Mouse (Mus musculus): ENCODE measurements around the gene Anapc16. TPM values are rescaled to one million over a fixed set of nuclear protein-coding genes. Genes with fewer than 3 reads are reported as not detected.
"Not testable (repeated sequence)": the region's sequence is repeated elsewhere in the genome, so short reads cannot be mapped to it uniquely, and the experiment has no call there.

Anapc16 gene
- polyA plus RNA-seq, 1 experiment from 2014 or later: 84.1 TPM

GRCm38 (mm10) chr10:60009115-60009514 lies 6.2 kb upstream of the Anapc16 start:
- no peaks in the 10 kb centered on the region for H3K9me3 ChIP-seq (replicated peaks; ENCODE audit: control insufficient read depth, low read length)
- no peak for ATAC-seq (replicated peaks; ENCODE audit: insufficient number of reproducible peaks, low FRiP score, low TSS enrichment)
- H3K4me2 ChIP-seq: no peak overlapping the region
- no peak overlapping the region for H3K9ac ChIP-seq (ENCODE audit: low read depth, low read length)
- H3K4me1 ChIP-seq (ENCODE audit: control insufficient read depth, insufficient read depth, low read length): peaks cover 5% of the 10 kb centered on the region; the same call in 1 of the 2 replicates
- no peaks in the 10 kb centered on the region for H3K27me3 ChIP-seq (ENCODE audit: control insufficient read depth, insufficient read depth, low read length)
- H3K36me3 ChIP-seq (ENCODE audit: control insufficient read depth, insufficient read depth, low read length): peaks cover 6% of the 10 kb centered on the region
- H3K4me3 ChIP-seq (ENCODE audit: low read depth, low read length): no peak overlapping the region
- 66% methylated on average over 3 of the region's 3 CpGs for WGBS (ENCODE audit: insufficient replicate concordance)
- no peak overlapping the region for H3K27ac ChIP-seq (ENCODE audit: low read depth, low read length)

GRCm38 (mm10) chr10:60005264-60005663 lies 2.3 kb upstream of the Anapc16 start:
- no peak overlapping the region for H3K9ac ChIP-seq (ENCODE audit: low read depth, low read length)
- H3K4me1 ChIP-seq (ENCODE audit: control insufficient read depth, insufficient read depth, low read length): peaks cover 18% of the 10 kb centered on the region
- no peak for ATAC-seq (replicated peaks; ENCODE audit: insufficient number of reproducible peaks, low FRiP score, low TSS enrichment)
- 56% methylated on average over 2 of the region's 2 CpGs for WGBS (ENCODE audit: insufficient replicate concordance)
- no peak overlapping the region for H3K4me2 ChIP-seq
- H3K27me3 ChIP-seq (ENCODE audit: control insufficient read depth, insufficient read depth, low read length): no peaks in the 10 kb centered on the region
- H3K4me3 ChIP-seq (ENCODE audit: low read depth, low read length): no peak overlapping the region
- no peaks in the 10 kb centered on the region for H3K36me3 ChIP-seq (ENCODE audit: control insufficient read depth, insufficient read depth, low read length)
- H3K9me3 ChIP-seq (replicated peaks; ENCODE audit: control insufficient read depth, low read length): no peaks in the 10 kb centered on the region
- H3K27ac ChIP-seq (ENCODE audit: low read depth, low read length): no peak overlapping the region

- WGBS (ENCODE audit: insufficient replicate concordance): 82% methylated on average over 9 of the region's 9 CpGs
- H3K27me3 ChIP-seq (ENCODE audit: control insufficient read depth, insufficient read depth, low read length): no peaks in the 10 kb centered on the region
- no peaks in the 10 kb centered on the region for H3K36me3 ChIP-seq (ENCODE audit: control insufficient read depth, insufficient read depth, low read length)
- H3K27ac ChIP-seq (ENCODE audit: low read depth, low read length): peak overlapping the region; percentile 99
- no peak for ATAC-seq (replicated peaks; ENCODE audit: insufficient number of reproducible peaks, low FRiP score, low TSS enrichment)
- peaks cover 13% of the 10 kb centered on the region for H3K4me1 ChIP-seq (ENCODE audit: control insufficient read depth, insufficient read depth, low read length)
- peak overlapping the region; percentile 84 for H3K4me2 ChIP-seq
- no peaks in the 10 kb centered on the region for H3K9me3 ChIP-seq (replicated peaks; ENCODE audit: control insufficient read depth, low read length)
- H3K4me3 ChIP-seq (ENCODE audit: low read depth, low read length): peak overlapping the region; percentile 80
- peak overlapping the region; percentile 91 for H3K9ac ChIP-seq (ENCODE audit: low read depth, low read length)
Observed at GRCm38 (mm10) chr10:60003847-60004246, 912 bp upstream of the Anapc16 start.

GRCm38 (mm10) chr10:60003213-60003752 lies 348 bp upstream of the Anapc16 start:
- WGBS (ENCODE audit: insufficient replicate concordance): under 1% methylated on average over 21 of the region's 21 CpGs
- peak overlapping the region; percentile 99 for H3K27ac ChIP-seq (ENCODE audit: low read depth, low read length)
- H3K4me1 ChIP-seq (ENCODE audit: control insufficient read depth, insufficient read depth, low read length): peaks cover 13% of the 10 kb centered on the region
- H3K9me3 ChIP-seq (replicated peaks; ENCODE audit: control insufficient read depth, low read length): no peaks in the 10 kb centered on the region
- ATAC-seq (replicated peaks; ENCODE audit: insufficient number of reproducible peaks, low FRiP score, low TSS enrichment): no peak
- peak overlapping the region; percentile 91 for H3K9ac ChIP-seq (ENCODE audit: low read depth, low read length)
- H3K27me3 ChIP-seq (ENCODE audit: control insufficient read depth, insufficient read depth, low read length): no peaks in the 10 kb centered on the region
- H3K36me3 ChIP-seq (ENCODE audit: control insufficient read depth, insufficient read depth, low read length): no peaks in the 10 kb centered on the region
- H3K4me2 ChIP-seq: peak overlapping the region; percentile 84
- H3K4me3 ChIP-seq (ENCODE audit: low read depth, low read length): peak overlapping the region; percentile 80

GRCm38 (mm10) chr10:60002203-60002602 lies 732 bp downstream of the Anapc16 start:
- ATAC-seq (replicated peaks; ENCODE audit: insufficient number of reproducible peaks, low FRiP score, low TSS enrichment): no peak
- H3K36me3 ChIP-seq (ENCODE audit: control insufficient read depth, insufficient read depth, low read length): no peaks in the 10 kb centered on the region
- peak overlapping the region; percentile 84 for H3K4me2 ChIP-seq
- peaks cover 13% of the 10 kb centered on the region for H3K4me1 ChIP-seq (ENCODE audit: control insufficient read depth, insufficient read depth, low read length)
- H3K9ac ChIP-seq (ENCODE audit: low read depth, low read length): peak overlapping the region; percentile 91
- 5% methylated on average over 12 of the region's 12 CpGs for WGBS (ENCODE audit: insufficient replicate concordance)
- H3K27me3 ChIP-seq (ENCODE audit: control insufficient read depth, insufficient read depth, low read length): no peaks in the 10 kb centered on the region
- peak overlapping the region; percentile 99 for H3K27ac ChIP-seq (ENCODE audit: low read depth, low read length)
- no peaks in the 10 kb centered on the region for H3K9me3 ChIP-seq (replicated peaks; ENCODE audit: control insufficient read depth, low read length)
- H3K4me3 ChIP-seq (ENCODE audit: low read depth, low read length): peak overlapping the region; percentile 80

GRCm38 (mm10) chr10:60001663-60002062 lies 1.3 kb downstream of the Anapc16 start:
- not testable (repeated sequence) for H3K27ac ChIP-seq (ENCODE audit: low read depth, low read length); H3K9me3 ChIP-seq (replicated peaks; ENCODE audit: control insufficient read depth, low read length); ATAC-seq (replicated peaks; ENCODE audit: insufficient number of reproducible peaks, low FRiP score, low TSS enrichment); H3K27me3 ChIP-seq (ENCODE audit: control insufficient read depth, insufficient read depth, low read length); H3K36me3 ChIP-seq (ENCODE audit: control insufficient read depth, insufficient read depth, low read length)
- peak overlapping the region; percentile 84 for H3K4me2 ChIP-seq
- peak overlapping the region; percentile 91; the same call in 1 of the 2 replicates for H3K9ac ChIP-seq (ENCODE audit: low read depth, low read length)
- 85% methylated on average over 8 of the region's 8 CpGs for WGBS (ENCODE audit: insufficient replicate concordance)
- H3K4me3 ChIP-seq (ENCODE audit: low read depth, low read length): peak overlapping the region; percentile 80
- H3K4me1 ChIP-seq (ENCODE audit: control insufficient read depth, insufficient read depth, low read length): peaks cover 13% of the 10 kb centered on the region

- Histone ChIP-seq H3K27me3 (ENCODE audit: control insufficient read depth, insufficient read depth, low read length) (no peaks in the 10 kb centered on the region), H3K4me3 (ENCODE audit: low read depth, low read length) (no peak overlapping the region), H3K4me2 (no peak overlapping the region), H3K4me1 (ENCODE audit: control insufficient read depth, insufficient read depth, low read length) (peaks cover 13% of the 10 kb centered on the region), H3K9me3 (replicated peaks; ENCODE audit: control insufficient read depth, low read length) (no peaks in the 10 kb centered on the region), H3K27ac (ENCODE audit: low read depth, low read length) (no peak overlapping the region), H3K36me3 (ENCODE audit: control insufficient read depth, insufficient read depth, low read length) (peaks cover 7% of the 10 kb centered on the region), H3K9ac (ENCODE audit: low read depth, low read length) (no peak overlapping the region)
- 80% methylated on average over 3 of the region's 3 CpGs for WGBS (ENCODE audit: insufficient replicate concordance)
- ATAC-seq (replicated peaks; ENCODE audit: insufficient number of reproducible peaks, low FRiP score, low TSS enrichment): no peak
Observed at GRCm38 (mm10) chr10:59999057-59999456, 3.9 kb downstream of the Anapc16 start.

GRCm38 (mm10) chr10:59997591-59997990 lies 5.3 kb downstream of the Anapc16 start:
- H3K4me2 ChIP-seq: no peak overlapping the region
- H3K4me3 ChIP-seq (ENCODE audit: low read depth, low read length): no peak overlapping the region
- WGBS (ENCODE audit: insufficient replicate concordance): 14% methylated on average over 7 of the region's 7 CpGs

GRCm38 (mm10) chr10:59995889-59996288 lies 7.0 kb downstream of the Anapc16 start:
- H3K4me3 ChIP-seq (ENCODE audit: low read depth, low read length): no peak overlapping the region
- peaks cover 13% of the 10 kb centered on the region for H3K4me1 ChIP-seq (ENCODE audit: control insufficient read depth, insufficient read depth, low read length)
- no peak overlapping the region for H3K4me2 ChIP-seq
- ATAC-seq (replicated peaks; ENCODE audit: insufficient number of reproducible peaks, low FRiP score, low TSS enrichment): no peak
- peaks cover 7% of the 10 kb centered on the region for H3K36me3 ChIP-seq (ENCODE audit: control insufficient read depth, insufficient read depth, low read length)
- H3K27ac ChIP-seq (ENCODE audit: low read depth, low read length): no peak overlapping the region
- H3K27me3 ChIP-seq (ENCODE audit: control insufficient read depth, insufficient read depth, low read length): no peaks in the 10 kb centered on the region
- H3K9ac ChIP-seq (ENCODE audit: low read depth, low read length): no peak overlapping the region
- WGBS (ENCODE audit: insufficient replicate concordance): 80% methylated on average over 6 of the region's 6 CpGs
- H3K9me3 ChIP-seq (replicated peaks; ENCODE audit: control insufficient read depth, low read length): no peaks in the 10 kb centered on the region

More at GRCm38 (mm10) chr10:59997591-59997990, 5.3 kb downstream of the Anapc16 start:
- Histone ChIP-seq H3K9me3 (replicated peaks; ENCODE audit: control insufficient read depth, low read length) (no peaks in the 10 kb centered on the region), H3K27me3 (ENCODE audit: control insufficient read depth, insufficient read depth, low read length) (no peaks in the 10 kb centered on the region), H3K4me1 (ENCODE audit: control insufficient read depth, insufficient read depth, low read length) (peaks cover 9% of the 10 kb centered on the region), H3K27ac (ENCODE audit: low read depth, low read length) (no peak overlapping the region), H3K9ac (ENCODE audit: low read depth, low read length) (no peak overlapping the region), H3K36me3 (ENCODE audit: control insufficient read depth, insufficient read depth, low read length) (peaks cover 7% of the 10 kb centered on the region)
- no peak for ATAC-seq (replicated peaks; ENCODE audit: insufficient number of reproducible peaks, low FRiP score, low TSS enrichment)

Data from heart, embryonic 11.5 days (tissue).